Mouse (Mus musculus) kidney, adult 8-10 months (tissue): ENCODE results near the gene Defb22.
A peak's percentile ranks its signal among the peaks of the same experiment; 100 is the strongest.

ENCODE experiments used
- DNase-seq, 2 experiments: peaks; one replicate each; pipeline ENCODE4 v3.0.0; 2022

The Defb22 gene

DNA sequence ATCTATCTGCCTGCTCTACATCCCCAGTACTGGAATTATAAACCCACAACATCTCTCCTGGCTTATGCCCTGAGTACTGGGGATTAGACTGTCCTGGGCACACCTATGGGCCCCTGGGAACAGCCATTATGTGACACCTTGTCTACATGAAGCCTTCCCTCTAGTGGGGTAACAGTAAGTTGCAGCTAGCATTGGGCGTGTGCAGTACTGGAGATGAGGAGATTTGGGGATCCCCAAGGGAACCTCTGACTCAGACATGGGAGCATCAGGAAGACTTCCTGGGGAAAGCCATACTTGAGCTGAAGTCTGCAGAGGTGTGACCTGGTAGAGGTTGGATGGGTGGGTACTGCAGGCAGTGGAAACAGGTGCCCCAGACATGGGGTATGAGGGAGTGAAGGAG lies 51.0 kb downstream of the Defb22 start:
- no peak for DNase-seq

DNA sequence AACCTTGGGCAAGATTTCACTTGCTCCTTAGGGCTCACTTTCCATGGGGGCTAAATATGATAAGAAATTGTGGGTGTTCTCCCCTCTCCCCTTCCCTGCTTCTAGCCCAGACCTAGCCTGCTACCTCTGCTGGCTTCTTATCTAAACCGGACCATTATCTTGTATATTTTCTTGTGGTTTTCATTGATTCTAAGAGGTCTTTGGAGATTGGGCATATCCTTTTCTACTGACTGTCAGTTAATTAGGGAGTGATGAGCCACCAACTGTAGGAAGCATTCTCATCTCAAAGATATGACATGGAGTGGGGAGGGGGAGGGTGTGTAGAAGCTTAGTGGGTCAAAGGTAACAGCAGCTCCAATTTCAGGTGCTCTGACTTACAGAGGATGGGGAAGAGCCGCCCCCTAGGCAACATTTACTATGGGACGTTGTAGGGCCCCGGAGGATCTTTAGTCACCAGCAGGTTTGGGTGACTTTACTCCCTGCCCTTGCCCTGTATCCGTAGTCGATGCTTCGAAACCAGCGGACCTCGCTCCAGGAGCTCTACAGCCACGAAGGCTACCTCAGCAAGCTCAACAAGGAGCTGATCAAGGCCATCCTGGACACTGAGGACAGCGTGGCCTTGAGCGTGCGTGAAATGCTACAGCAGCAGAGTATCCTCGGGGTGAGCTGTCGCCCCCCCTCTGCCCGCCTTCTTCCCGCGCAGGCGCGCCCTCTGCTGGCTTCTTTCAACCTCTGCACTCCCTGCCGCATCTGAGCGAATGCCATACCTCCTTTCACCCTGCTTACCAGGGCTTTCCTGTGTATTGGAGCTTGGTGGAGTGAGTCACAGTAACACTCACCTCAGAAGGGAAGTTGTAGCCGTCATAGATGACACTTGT lies 52.7 kb downstream of the Defb22 start:
- DNase-seq = peak; percentile 63 to 81

DNA sequence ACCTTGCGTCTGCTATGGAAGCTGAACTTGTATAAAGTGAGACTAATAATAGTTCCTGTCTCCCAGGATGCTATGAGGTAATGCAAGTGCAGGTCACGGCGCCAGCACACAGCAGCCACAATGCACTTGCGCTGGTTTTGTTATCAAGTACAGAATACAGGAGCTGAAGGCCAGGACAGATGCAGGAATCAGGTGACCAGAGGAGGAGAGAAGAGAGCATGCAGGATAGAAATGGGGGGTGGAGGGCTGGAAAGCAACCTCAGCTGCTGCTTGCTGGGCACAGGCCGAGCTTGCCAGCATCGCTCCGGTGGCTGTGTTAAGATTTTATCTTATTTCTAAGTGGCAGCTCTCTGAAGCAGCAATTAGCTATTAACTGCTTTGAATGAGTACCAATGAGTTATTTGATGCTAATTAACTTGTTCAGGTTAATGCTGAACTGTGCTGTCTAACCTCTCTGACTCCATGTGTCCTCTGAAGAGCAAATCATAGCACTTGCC lies 53.5 kb downstream of the Defb22 start:
- DNase-seq = peak; percentile 49 to 53
